In the genomic region with DNA sequence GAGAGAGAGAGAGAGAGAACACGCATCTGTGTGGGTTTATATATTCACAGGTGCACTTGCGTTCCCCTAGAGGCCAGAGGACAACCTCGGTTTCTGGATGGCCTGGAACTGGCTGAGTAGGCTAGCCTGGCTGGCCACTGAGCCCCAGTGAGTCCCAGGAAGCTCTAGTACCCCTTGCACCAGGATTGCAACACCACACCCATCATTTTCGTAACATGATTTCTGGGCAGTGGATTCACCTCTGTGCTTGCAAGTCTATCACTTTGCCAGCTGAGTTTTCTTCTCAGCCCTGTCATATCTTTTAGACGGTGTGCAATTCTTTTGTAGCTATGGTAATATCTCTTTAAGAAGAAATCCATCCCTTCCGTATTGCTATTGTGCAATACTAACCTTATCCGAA, we compare ENCODE assay signal across 2 mouse cellular contexts.
TF ChIP-seq lines count a peak whose summit lies in the region.

No protein-coding gene starts in this region.

TF ChIP-seq in MEL, 35 proteins besides CTCF, POLR2A, EP300 and RAD21:
- TF ChIP-seq MAFK (IDR thresholded peaks at IDR 0.05; ENCODE audit: borderline replicate concordance, low read depth, low read length), result no peak
- TF ChIP-seq E2F4 (IDR thresholded peaks at IDR 0.05; ENCODE audit: borderline replicate concordance, low read depth, low read length), result no peak
- TF ChIP-seq KAT2A (conservative IDR thresholded peaks at IDR 0.05; ENCODE audit: low read depth, low read length), result no peak
- TF ChIP-seq MAX (IDR thresholded peaks at IDR 0.05; ENCODE audit: low read length), result no peak
- TF ChIP-seq RCOR1 (IDR thresholded peaks at IDR 0.05; ENCODE audit: low read depth, low read length), result no peak
- no peak for TF ChIP-seq USF2 (IDR thresholded peaks at IDR 0.05; ENCODE audit: borderline replicate concordance in 1 of 2, insufficient read depth in 1 of 2, low read depth in 1 of 2, low read length in 2 of 2)

TF ChIP-seq in myocyte, 11 proteins besides CTCF, POLR2A, EP300 and RAD21:
- TF ChIP-seq POLR2AphosphoS2 (IDR thresholded peaks at IDR 0.05; ENCODE audit: insufficient read length, low read depth) (no peak), E2F4 (IDR thresholded peaks at IDR 0.05; ENCODE audit: insufficient read depth) (no peak), CEBPB (IDR thresholded peaks at IDR 0.05; ENCODE audit: insufficient read depth, poor library complexity, severe bottlenecking) (peak; percentile 8; the same call in 1 of the 2 replicates), REST (IDR thresholded peaks at IDR 0.05; ENCODE audit: insufficient read depth, insufficient read length) (no peak)
